Mouse (Mus musculus) bone marrow macrophage, adult 2 months (primary cell): ENCODE measurements at regions not wholly inside any gene's neighbourhood (a gene's known extent, or its start where the extent isn't known, plus 50 kb on each side); places are given as distances from the start of the nearest gene placed in this dataset.

Source experiments
- CTCF ChIP-seq: IDR thresholded peaks from 2 replicates; pipeline ENCODE4 v1.5.1; 2012; ENCODE audit warnings: low read depth, mild to moderate bottlenecking, low read length, moderate library complexity
- POLR2A ChIP-seq: IDR thresholded peaks from 2 replicates; pipeline ENCODE4 v1.6.1; 2012; ENCODE audit warnings: mild to moderate bottlenecking, low read depth, low read length, borderline replicate concordance

GRCm38 (mm10) chr10:39238596-39238995, 75.0 kb upstream of the Ccn6 start:
- no peak for TF ChIP-seq CTCF
- no peak for TF ChIP-seq POLR2A
